Mouse (Mus musculus) olfactory bulb, adult 2 months (tissue): ENCODE results near the gene Pknox2.

Experiments used
- CTCF ChIP-seq: fragments of 200-500 bp; IDR thresholded peaks from 2 replicates; pipeline ENCODE4 v1.5.1; 2012; ENCODE audit warnings: low read depth, mild to moderate bottlenecking, low read length, moderate library complexity; ENCODE audit not compliant: insufficient read depth
- POLR2A ChIP-seq: fragments of 200-500 bp; IDR thresholded peaks from 2 replicates; pipeline ENCODE4 v1.6.1; 2012; ENCODE audit warnings: mild to moderate bottlenecking, low read depth, low read length, moderate library complexity; ENCODE audit not compliant: insufficient read depth

- TF ChIP-seq CTCF (no peak), POLR2A (no peak)
Observed at GRCm38 (mm10) chr9:37021586-37022230, 125.5 kb downstream of the Pknox2 start.
